Mouse (Mus musculus) heart, postnatal 0 days (tissue): ENCODE measurements around the gene Arf5. TPM values are rescaled to one million over a fixed set of nuclear protein-coding genes. Genes with fewer than 3 reads are reported as not detected.
A peak's percentile ranks its signal among the peaks of the same experiment; 100 is the strongest.

Experiments used
- ATAC-seq: fragments of 200-750 bp; cut with Nextera tagmentation; 2 replicates; pipeline ENCODE4 v1.8.0; 2017; ENCODE audit warnings: low read depth, moderate number of reproducible peaks, moderate library complexity; ENCODE audit not compliant: insufficient read depth
- DNase-seq: peaks from one replicate; pipeline ENCODE4 v3.0.0-alpha.2; 2016; ENCODE audit warnings: low spot score
- H3K27ac ChIP-seq: fragments of 300-500 bp; sonication (generic); 2 replicates; pipeline ENCODE4 v1.5.1; 2014; ENCODE audit warnings: low read depth, mild to moderate bottlenecking
- H3K27me3 ChIP-seq: fragments of 300-500 bp; sonication (generic); 2 replicates; pipeline ENCODE4 v1.6.1; 2014; ENCODE audit warnings: low read length, mixed read lengths; ENCODE audit not compliant: control insufficient read depth, insufficient read depth
- H3K36me3 ChIP-seq: fragments of 300-500 bp; sonication (generic); replicated peaks from 2 replicates; pipeline ENCODE4 v1.6.1; 2014; ENCODE audit warnings: low read length, mixed read lengths; ENCODE audit not compliant: control insufficient read depth, insufficient read depth
- H3K4me1 ChIP-seq: fragments of 300-500 bp; sonication (generic); 2 replicates; pipeline ENCODE4 v1.6.1; 2014; ENCODE audit warnings: antibody characterized with exemption; ENCODE audit not compliant: control insufficient read depth, insufficient read depth
- H3K4me2 ChIP-seq: fragments of 300-500 bp; sonication (generic); 2 replicates; pipeline ENCODE4 v1.6.1; 2014; ENCODE audit warnings: low read depth, mild to moderate bottlenecking, low read length, moderate library complexity
- H3K4me3 ChIP-seq: fragments of 300-500 bp; sonication (generic); 2 replicates; pipeline ENCODE4 v1.5.1; 2014; ENCODE audit warnings: low read depth, low read length
- H3K9ac ChIP-seq: fragments of 300-500 bp; sonication (generic); replicated peaks from 2 replicates; pipeline ENCODE4 v1.6.1; 2014; ENCODE audit warnings: low read depth, low read length, mixed read lengths
- H3K9me3 ChIP-seq: fragments of 300-500 bp; sonication (generic); replicated peaks from 2 replicates; pipeline ENCODE4 v1.6.1; 2016; ENCODE audit warnings: low read length; ENCODE audit not compliant: control insufficient read depth
- CTCF ChIP-seq: IDR thresholded peaks from 2 replicates; pipeline ENCODE4 v1.5.1; 2016; ENCODE audit warnings: antibody characterized with exemption, control low read depth, low read depth
- EP300 ChIP-seq: IDR thresholded peaks from 2 replicates; pipeline ENCODE4 v1.6.1; 2016; ENCODE audit warnings: antibody characterized with exemption, low read depth
- WGBS: fragments of 180-500 bp; shearing (Covaris S2); extraction: QIAGEN DNeasy Blood & Tissue Kit; methylation state at CpG from one replicate; pipeline ENCODE4 v1.1.7; 2014; 5-methylcytosine and 5-hydroxymethylcytosine counted together
- polyA plus RNA-seq: library from polyadenylated mRNA; unstranded; fragments of >200 nt; fragmentation: Nextera tagmentation; extraction: Ambion mirVana; gene quantifications from 2 replicates; pipeline ENCODE4 v1.2.1, GENCODE M21; 2015
- total RNA-seq: library from RNA; depleted of rRNA; stranded (reverse); fragments of >200 nt; gene quantifications from 2 replicates; pipeline ENCODE4 v1.2.3, GENCODE M21; 2014; ENCODE audit warnings: low replicate concordance

Arf5 gene
- total and polyA plus RNA-seq, 2 experiments from 2014 or later = 219 to 235 TPM

DNA sequence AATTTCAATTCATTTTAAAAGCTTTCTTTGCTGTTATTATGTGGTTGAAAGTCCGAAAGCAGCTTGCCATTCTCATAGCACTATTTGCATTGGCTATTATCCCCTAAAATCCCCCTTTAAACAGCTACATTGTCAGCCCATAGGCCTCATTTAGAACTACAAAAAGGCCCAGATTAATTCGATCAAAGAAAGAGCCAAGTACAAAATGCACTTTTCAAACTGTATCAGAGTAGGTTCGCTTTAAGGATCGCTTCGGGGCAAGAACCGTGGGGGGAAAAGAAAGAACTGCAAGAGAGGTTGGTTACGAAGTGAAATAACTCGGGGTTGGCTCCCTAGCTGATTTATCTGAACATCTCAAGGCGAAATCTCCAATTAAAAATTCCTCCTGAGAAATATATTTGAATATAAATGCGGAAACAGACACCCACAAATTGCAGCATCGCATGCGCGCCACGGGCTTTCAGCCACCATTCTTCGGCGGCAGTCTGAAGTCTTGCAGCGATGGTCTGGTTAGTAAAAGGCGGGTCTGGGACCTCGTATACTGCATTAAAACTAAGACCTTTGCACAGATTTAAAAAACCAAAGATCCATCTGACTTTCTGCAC lies 26.4 kb upstream of the Arf5 start:
- H3K4me1 ChIP-seq = no peaks in the 10 kb centered on the region
- no peak for DNase-seq
- H3K4me3 ChIP-seq = peak overlapping the region; percentile 44
- 7% methylated on average over 19 of the region's 19 CpGs for WGBS
- no peak for TF ChIP-seq CTCF
- TF ChIP-seq EP300 = no peak
- H3K4me2 ChIP-seq = peak overlapping the region; percentile 76
- peaks cover 30% of the 10 kb centered on the region for H3K27me3 ChIP-seq
- ATAC-seq = no peak
- H3K27ac ChIP-seq = no peak overlapping the region
- H3K36me3 ChIP-seq = no peaks in the 10 kb centered on the region
- H3K9me3 ChIP-seq = 0 out of 2 replicates have a peak, but pooled peaks cover 6% of the 10 kb centered on the region
- no peak overlapping the region for H3K9ac ChIP-seq

DNA sequence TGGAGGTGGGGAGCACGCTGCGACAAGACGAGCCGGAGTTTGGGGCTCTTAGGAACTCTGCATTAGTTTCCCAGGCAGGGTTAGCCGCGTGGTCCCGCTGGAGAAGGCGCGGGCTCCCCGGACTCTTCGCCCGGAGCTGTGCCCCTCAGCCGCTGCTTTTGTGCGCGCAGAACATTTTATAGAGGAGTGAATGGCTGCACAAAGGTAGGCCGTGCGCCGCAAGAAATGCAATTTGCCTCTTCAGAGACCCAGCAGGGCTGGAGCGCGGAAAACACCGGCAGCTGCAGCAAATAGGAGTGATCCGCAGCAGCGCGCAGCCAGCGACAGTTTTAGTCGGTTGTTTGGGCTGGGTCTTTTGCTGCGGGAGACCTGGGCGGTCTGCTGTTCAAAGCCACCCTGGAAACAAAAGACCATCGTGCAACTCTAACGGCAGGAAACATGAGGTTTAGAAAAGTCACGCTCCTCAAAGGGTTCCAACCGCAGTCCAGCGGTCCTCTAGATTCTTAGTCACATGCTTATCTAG lies 25.6 kb upstream of the Arf5 start, which contains the start of gene Zfp800:
Zfp800 (minus strand) TSS at position 325 of the 523 bp plus-strand sequence.
- ATAC-seq (no peak), DNase-seq (no peak)
- Histone ChIP-seq H3K27me3 (peaks cover 30% of the 10 kb centered on the region), H3K4me2 (peak within 1 kb of the TSS; percentile 76), H3K4me1 (no peaks in the 10 kb centered on the region), H3K36me3 (no peaks in the 10 kb centered on the region), H3K9me3 (0 out of 2 replicates have a peak, but pooled peaks cover 6% of the 10 kb centered on the region), H3K27ac (no peak within 1 kb of the TSS), H3K4me3 (peak within 1 kb of the TSS; percentile 44), H3K9ac (no peak within 1 kb of the TSS)
- no peak for TF ChIP-seq CTCF
- no peak for TF ChIP-seq EP300
- WGBS = 2% methylated on average over 33 of the region's 33 CpGs

- H3K4me3 ChIP-seq = no peak overlapping the region
- 86% methylated on average over 3 of the region's 3 CpGs for WGBS
- H3K27ac ChIP-seq = no peak overlapping the region
- TF ChIP-seq CTCF = no peak
- no peak for TF ChIP-seq EP300
- 0 out of 2 replicates have a peak, but pooled peaks cover 6% of the 10 kb centered on the region for H3K9me3 ChIP-seq
- peaks cover 30% of the 10 kb centered on the region for H3K27me3 ChIP-seq
- no peaks in the 10 kb centered on the region for H3K4me1 ChIP-seq
- no peak for DNase-seq
- no peak for ATAC-seq
- H3K36me3 ChIP-seq = no peaks in the 10 kb centered on the region
- H3K4me2 ChIP-seq = no peak overlapping the region
- no peak overlapping the region for H3K9ac ChIP-seq
Measured at GRCm38 (mm10) chr6:28398726-28399125, 24.6 kb upstream of the Arf5 start.

DNA sequence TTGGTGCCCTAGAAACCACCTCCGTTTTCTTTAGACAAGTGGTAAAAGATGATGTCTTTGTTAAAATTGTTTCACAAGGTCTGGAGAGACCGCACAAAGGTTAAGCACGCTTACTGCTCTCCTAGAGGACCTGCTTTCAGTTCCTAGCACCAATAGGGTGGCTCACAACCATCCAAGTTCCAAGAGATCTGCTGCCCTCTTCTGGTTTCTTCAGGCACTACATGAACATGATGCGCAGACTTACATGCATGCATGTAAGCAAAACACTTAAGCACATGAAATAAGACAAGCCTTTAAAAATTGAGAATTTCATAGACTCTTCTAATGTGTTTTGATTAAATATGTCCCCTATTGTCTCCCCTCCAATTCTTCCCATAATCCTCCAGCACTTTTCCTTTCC lies 23.6 kb upstream of the Arf5 start:
- no peak overlapping the region for H3K9ac ChIP-seq
- ATAC-seq (no peak), DNase-seq (no peak)
- no peak overlapping the region for H3K4me3 ChIP-seq
- 86% methylated on average over 4 of the region's 4 CpGs for WGBS
- no peaks in the 10 kb centered on the region for H3K36me3 ChIP-seq
- peaks cover 30% of the 10 kb centered on the region for H3K27me3 ChIP-seq
- H3K27ac ChIP-seq = no peak overlapping the region
- H3K4me1 ChIP-seq = no peaks in the 10 kb centered on the region
- no peak overlapping the region for H3K4me2 ChIP-seq
- peaks cover 14% of the 10 kb centered on the region; the same call in 1 of the 2 replicates for H3K9me3 ChIP-seq
- TF ChIP-seq EP300 = no peak
- no peak for TF ChIP-seq CTCF

- Histone ChIP-seq H3K36me3 (peaks cover under 1% of the 10 kb centered on the region), H3K27ac (no peak overlapping the region), H3K27me3 (no peaks in the 10 kb centered on the region), H3K9ac (no peak overlapping the region), H3K4me3 (no peak overlapping the region), H3K4me2 (no peak overlapping the region), H3K4me1 (no peaks in the 10 kb centered on the region), H3K9me3 (no peaks in the 10 kb centered on the region)
- WGBS = 59% methylated on average over 9 of the region's 9 CpGs
- TF ChIP-seq EP300 = no peak
- TF ChIP-seq CTCF = no peak
- ATAC-seq (peak; percentile 58), DNase-seq (peak; percentile 50)
Measured at GRCm38 (mm10) chr6:28410053-28410452, 13.3 kb upstream of the Arf5 start.

GRCm38 (mm10) chr6:28411236-28411635 lies 12.1 kb upstream of the Arf5 start:
- 69% methylated on average over 2 of the region's 2 CpGs for WGBS
- Histone ChIP-seq H3K27me3 (no peaks in the 10 kb centered on the region), H3K9ac (no peak overlapping the region), H3K4me1 (no peaks in the 10 kb centered on the region), H3K27ac (no peak overlapping the region), H3K4me3 (no peak overlapping the region), H3K9me3 (no peaks in the 10 kb centered on the region), H3K4me2 (no peak overlapping the region), H3K36me3 (peaks cover 10% of the 10 kb centered on the region)
- no peak for DNase-seq
- no peak for TF ChIP-seq CTCF
- no peak for TF ChIP-seq EP300
- no peak for ATAC-seq
